Mouse (Mus musculus) spleen, postnatal 4 days (tissue): ENCODE results near the gene Cers5.
A peak's percentile ranks its signal among the peaks of the same experiment; 100 is the strongest.
"Not testable (repeated sequence)": the region's sequence is repeated elsewhere in the genome, so short reads cannot be mapped to it uniquely, and the experiment has no call there.

Experiments
- DNase-seq, 2 experiments: peaks; one replicate each; pipeline ENCODE4 v3.0.0; 2022; ENCODE audit warnings: low spot score in 2 of 2

Cers5 gene

DNA sequence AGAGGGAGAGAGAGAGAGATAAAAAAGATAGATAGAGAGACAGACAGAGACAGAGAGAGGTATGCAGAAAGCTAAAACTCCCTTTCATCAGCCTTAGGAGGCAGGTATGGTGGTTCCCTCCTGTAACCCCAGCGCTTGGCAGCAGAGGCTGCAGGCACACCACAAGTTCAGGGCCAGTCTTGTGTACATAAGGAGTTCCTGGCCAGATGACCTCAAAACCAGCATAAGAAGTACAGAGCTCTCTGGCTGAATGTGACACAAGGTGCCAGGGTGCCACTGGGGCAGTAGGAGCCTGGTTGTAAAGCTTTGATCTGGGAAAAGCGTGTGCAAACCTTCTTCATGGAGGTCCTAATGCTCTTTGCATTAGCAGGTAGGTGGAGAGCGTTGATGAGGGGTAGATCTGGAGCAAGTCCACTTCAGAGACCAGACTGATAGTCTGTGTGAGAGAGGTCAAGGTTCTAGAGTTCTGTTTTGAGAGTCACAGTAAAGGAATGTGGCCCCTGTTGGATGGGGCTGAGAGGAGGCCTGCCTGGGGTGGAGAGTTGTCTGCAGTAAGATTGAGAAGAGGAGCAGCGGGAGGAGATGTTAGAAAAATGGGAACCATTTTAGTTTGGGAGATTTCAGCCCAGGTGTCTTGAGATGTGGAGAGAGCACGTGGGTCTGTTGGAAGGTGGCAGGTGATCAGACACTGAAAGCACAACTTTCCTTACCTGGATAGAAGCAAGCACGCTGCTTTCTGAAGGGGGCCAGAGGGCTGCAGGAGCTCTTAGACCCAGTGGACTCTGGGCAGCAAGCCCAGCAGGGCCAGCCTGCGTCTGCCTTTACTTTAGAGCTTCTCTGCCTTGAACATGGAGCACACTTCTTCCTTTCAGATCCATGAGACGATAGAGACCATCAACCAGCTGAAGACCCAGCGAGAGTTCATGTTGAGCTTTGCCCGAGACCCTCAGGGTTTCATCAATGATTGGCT lies 62.2 kb downstream of the Cers5 start:
- no peak for DNase-seq

DNA sequence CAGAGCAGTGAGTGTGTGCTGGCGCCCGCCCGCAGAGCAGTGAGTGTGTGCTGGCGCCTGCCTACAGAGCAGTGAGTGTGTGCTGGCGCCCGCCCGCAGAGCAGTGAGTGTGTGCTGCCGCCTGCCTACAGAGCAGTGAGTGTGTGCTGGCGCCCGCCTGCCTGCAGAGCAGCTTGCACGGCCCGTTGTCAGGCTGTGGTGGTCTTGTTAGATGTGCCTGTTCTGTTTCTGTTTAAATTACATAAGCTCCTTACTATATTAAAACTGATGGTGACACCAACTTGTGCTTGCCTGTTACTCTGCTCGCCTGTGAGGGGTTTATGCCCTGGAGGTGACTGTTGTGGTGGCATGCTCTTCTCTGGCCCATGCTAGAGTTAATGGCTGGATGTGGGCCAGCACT lies 64.5 kb downstream of the Cers5 start:
- DNase-seq: no peak

DNA sequence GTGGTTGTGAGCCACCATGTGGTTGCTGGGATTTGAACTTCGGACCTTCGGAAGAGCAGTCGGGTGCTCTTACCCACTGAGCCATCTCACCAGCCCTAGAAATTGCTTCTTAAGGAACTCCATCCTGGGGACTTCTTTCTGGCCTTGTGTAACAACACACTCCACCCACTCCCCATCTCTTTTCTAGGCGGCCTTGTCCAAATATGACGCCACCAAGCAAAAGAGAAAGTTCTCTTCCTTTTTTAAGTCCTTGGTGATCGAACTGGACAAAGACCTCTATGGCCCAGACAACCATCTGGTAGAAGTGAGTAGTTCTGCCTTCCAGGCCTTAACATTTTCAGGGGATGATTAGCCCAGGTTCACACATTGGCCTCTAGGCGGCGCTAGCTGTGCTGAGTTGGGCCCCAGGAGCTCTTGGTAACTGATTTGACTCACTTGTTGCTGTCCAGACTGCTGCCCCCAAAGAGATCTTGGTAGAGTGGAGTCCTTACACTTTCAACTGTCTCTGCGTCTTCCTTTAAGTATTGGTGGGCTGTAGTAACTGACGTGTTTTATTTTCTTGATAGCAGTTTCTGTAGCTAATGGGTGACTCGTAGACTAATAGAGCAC lies 67.1 kb downstream of the Cers5 start, which contains the start of gene Gm17349:
Gene Gm17349, minus strand, starts transcription at position 51 of the 609 bp plus-strand sequence.
- peak; percentile 62 to 87 for DNase-seq

DNA sequence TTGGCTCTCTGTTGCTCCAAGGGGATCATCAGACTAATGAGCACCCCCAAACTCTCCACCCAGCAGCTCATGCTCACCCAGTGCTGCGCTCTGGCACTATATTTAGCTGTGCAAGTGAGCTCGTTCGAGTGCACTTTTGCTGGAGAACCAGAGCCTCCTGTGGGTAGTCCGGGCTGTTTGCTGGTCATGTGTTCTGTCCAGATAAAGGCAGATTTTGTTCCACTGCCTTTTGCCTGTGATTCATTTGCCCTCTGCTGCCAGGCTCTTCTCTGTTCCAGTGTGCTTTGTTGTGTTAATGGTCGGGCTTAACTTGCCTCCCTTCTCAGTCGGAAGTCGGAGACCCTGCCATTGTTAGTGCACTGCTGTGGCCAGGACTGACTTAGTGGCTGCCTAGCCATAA lies 67.8 kb downstream of the Cers5 start:
- no peak for DNase-seq

DNA sequence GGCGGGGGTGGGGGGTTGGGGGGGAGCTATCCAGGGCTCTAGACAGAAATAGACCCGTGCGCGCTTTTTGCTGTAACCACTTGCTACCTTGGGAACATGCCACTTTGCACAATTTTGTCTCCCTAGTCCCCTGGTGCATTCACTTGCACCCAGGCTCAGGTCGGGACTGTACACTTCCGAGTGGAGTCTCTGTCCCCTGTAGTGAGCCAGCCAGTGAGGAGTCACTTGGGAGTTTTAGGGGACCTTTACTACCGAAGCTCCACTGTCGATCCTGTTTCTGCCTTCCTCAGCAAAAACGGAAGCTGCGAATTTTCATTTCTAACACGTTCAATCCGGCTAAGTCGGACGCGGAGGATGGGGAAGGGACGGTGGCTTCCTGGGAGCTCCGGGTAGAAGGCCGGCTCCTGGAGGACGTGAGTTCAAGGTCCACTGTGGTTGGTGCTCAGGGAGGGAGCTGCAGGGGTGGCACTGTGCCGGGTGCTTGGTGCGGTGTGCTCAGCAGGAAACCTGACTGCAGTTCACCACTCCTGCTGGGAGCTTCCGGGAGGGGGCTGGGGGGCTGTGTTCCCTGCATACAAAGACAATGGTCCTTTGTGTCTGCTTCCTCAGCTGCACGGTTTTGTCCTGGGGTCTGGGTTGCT lies 68.5 kb downstream of the Cers5 start:
- DNase-seq: no peak

DNA sequence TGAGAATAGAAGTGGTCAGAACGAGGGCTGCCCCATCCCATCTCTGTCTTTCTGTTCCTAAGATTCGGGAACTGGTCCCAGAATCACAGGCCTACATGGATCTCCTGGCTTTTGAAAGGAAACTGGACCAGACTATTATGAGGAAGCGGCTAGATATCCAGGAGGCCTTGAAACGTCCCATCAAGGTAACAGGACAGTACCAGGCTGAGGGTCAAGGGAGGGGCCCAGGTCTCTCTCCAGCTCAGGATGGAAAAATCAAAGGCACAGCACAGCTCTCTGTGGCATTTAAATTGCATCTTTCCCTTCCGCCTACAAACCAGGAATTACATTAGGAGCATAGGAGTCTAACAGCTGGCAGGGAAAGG lies 69.0 kb downstream of the Cers5 start:
- DNase-seq: no peak

DNA sequence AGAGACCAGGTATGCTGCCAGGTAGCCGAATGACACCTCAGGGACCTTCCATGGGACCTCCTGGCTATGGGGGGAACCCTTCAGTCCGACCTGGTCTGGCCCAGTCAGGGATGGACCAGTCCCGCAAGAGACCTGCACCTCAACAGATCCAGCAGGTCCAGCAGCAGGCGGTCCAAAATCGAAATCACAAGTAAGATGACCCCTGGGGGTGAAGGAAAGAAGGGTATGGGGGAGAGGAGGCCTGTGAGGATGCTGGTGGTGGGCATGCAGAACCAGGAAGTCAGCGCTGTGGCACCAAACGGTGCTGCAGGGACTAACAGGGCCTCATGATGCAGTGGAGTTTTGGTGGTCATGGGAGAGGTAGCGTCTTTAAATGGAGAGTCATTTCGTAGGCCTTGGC lies 69.6 kb downstream of the Cers5 start:
- no peak for DNase-seq

DNA sequence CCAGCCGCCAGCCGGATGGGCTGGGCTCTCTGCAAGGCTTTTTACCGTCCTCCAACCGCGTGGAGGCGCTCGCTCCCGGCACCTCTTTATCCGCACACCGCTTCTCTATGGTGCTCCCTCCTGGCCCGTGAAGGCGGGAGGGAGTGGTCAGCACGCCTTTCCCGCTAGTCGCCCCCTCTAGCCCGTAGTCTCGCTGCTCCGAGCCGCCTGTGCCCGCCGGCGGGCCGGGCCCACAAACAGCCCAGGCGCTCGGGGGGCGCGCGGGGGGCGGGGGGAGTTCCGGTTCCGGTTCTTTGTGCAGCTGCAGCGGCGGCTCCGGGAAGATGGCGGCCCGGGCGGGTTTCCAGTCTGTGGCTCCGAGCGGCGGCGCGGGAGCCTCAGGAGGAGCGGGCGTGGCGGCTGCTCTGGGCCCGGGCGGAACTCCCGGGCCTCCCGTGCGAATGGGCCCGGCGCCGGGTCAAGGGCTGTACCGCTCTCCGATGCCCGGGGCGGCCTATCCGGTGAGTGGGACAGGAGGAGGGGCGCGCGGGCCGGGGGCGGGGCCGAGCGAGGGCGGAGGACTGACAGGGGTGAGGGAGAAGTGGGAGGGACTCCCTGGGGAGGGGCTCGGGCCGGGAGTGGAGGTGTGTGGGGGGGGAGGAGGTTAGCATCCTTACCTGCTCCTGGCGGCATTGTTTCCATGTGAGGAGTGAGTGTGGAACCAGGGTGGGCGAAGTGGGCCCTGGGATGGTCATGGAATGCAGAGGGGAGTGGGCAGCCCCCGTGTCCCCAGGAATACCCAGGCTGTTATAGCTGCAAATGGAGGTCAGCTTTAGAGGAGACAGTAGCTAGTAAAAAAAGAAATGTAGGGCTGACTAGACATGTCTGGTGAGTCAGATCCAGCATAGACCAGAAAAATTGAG lies 70.4 kb downstream of the Cers5 start, which contains the start of gene Smarcd1:
Gene Smarcd1, plus strand, starts transcription at position 131 of the 902 bp plus-strand sequence.
- DNase-seq: peak; percentile 95 to 99

DNA sequence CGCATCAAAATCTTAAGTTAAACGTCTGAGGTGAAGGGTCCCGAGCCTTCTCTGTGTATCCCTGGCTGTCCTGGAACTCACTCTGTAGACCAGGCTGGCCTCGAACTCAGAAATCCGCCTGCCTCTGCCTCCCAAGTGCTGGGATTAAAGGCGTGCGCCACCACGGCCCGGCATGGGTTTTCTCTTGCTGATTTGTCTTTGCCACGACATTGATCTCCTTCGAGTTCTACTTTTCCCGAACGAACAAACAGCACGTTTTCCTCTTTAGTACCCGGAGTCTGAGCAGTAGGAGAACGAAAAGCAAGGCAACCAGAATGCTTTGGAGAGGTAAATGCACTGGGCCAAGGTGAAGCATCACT lies 71.1 kb downstream of the Cers5 start:
- DNase-seq: not testable (repeated sequence)

DNA sequence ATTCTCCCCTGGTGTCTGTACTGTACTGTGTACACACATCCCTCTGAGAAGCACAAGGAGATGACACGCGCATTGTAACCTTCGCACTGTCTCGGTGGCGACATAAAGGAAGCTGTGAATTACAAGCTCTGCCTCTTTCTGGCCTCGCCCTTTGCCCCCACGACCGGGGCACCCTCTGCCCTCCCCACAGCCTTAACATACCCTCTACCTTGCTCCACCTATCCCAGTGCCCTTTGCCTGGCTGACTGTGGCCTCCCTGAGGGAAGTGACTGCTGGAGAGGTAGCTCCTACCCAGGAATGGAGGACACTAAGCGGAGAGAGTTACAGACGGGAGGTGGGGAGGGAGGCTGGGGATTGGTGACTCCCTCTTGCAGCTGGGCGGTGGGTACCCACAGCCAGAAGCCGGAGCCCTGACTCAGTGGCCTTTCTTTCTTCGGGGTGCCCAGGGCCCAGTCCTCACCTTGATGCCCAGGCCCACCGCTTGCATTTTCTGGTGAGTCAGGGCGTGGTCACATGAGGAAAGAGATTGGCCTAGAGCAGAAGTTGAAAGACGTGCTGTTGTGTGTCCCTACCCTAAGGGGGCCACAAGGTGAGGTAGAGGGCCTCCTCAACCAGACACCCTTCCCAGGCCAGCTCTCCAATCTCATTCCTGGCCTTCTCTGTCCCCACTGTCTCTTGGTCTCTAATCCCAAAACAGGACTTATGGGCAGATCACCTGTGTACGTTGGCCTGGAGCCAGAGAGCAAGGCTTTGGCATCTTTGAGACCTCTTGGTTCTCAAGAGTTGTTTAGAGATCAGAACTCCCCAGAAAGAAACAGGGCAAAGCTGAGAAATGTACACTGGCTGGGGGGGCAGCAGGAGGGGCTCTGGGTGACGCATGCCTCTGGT lies 72.2 kb downstream of the Cers5 start:
- DNase-seq: no peak

DNA sequence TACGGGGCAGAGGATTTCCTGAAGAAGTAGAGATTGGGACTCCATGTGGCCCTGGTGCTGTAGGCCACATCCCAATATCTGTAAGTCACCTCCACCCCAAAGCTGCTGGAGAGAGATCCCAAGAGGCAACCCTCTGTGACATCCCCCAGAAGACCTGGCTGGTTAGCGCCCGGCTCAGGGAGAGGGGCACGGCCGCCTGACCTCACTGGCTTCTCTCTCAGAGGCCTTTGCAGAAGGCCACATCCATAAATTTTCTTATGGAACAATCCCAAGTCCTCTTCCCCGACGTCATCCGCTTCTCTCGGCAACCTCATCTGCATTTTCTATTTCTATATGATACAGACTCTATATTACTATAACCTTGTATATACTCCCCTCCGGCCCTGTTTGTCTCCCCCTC lies 73.0 kb downstream of the Cers5 start:
- no peak for DNase-seq

DNA sequence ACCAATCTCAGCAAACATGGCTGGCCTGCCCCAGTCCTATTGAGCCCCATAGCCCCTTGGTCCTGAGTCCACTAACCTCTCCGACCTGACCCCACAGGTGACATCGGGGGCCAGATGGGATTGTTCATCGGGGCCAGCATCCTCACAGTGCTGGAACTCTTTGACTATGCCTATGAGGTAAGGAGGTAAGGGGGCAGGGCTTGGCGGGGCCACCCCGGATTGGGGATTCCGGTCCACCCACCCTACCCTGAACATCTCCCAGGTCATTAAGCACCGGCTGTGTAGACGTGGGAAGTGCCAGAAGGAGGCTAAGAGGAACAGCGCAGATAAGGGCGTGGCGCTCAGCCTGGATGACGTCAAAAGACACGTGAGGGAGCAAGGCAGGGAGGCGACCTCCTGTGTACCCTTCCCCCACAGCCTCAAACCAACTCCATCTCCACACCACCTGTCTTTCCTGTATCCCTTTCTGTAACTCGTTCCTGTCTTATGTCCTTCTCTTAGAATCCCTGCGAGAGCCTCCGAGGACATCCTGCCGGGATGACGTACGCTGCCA lies 74.1 kb downstream of the Cers5 start:
- DNase-seq: no peak

DNA sequence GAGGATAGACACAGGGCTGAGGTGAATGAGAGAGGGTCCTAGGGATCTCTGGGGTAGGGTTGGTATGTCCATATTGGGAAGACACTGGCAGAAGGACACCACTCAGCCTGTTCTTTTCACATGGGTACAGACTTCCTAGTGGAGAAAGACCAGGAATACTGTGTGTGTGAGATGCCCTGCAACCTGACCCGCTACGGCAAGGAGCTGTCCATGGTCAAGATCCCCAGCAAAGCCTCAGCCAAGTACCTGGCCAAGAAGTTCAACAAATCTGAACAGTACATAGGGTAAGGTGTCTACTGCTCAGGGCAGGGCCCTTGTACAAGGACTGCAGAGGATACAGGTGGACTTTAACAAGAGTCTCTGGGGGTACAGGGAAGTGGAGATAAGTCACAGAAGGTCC lies 75.4 kb downstream of the Cers5 start:
- no peak for DNase-seq

DNA sequence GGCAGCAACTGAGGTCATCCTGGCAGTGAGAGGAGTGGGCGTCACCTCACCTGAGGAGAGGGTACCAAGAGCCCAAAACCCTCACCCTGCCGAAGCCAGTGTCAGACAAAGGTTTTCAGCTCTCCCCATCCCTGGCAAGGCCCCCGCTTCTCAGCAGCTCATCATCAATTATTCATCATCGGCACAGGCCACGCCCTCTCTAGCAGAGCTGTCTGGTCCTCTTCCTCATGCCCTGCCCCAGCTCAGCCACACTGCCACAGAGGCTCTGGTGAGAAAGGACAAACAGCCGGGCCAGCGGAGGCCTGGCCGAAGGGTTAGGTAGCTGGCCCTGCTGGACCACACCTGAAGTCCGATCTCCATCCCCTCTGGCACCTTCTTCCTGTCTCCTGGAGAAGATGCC lies 80.7 kb downstream of the Cers5 start:
- no peak for DNase-seq

DNA sequence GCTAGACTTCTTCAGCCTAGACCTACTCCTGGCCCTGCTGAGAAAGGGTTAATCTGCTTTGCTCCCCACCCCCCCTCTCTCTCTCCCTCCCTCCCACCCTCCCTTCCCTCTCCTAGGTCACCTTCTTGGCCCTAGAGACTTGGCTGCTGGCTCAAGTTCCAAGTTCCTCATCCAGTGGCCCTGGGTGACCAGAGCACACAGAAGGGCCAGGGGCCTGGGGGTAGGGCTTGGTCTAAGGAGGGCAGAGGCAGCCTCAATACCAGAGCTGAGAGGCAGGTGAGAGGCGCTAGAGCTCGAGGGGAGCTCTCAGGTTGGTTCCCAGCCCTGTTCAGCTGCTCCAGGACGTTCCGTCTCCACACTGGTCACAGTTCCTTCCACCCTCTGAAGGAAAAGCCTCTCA lies 81.8 kb downstream of the Cers5 start:
- DNase-seq: no peak

DNA sequence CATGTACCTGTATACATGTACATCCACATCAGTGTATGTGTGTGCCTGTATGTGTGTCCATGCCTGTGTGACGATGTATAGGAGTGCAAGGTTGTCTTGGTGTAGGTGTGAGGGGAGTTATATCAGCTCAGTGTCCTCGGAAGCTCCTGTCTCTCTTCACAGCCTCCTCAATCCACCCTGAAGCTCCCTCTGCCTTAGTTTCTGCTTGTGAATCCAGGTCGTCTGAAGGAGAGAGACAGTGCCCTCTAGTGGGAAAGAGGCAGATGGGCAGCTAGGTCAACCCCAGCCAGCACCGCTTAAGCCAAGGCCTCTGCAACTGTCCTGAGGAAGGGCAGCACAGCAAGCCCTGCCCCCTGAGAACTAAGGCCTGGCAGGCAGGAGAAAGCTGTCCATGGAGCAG lies 84.0 kb downstream of the Cers5 start:
- DNase-seq: peak in 1 of 2 experiments; percentile 41
